Mouse (Mus musculus): Measurements from ENCODE around the gene Neurl4. TPM values are rescaled to one million over a fixed set of nuclear protein-coding genes. Genes with fewer than 3 reads are reported as not detected.
A peak's percentile ranks its signal among the peaks of the same experiment; 100 is the strongest.
"Not testable (repeated sequence)": the region's sequence is repeated elsewhere in the genome, so short reads cannot be mapped to it uniquely, and the experiment has no call there.

The Neurl4 gene
- polyA plus RNA-seq, 2 experiments, result 2.5 to 20.5 TPM

GRCm38 (mm10) chr11:69914917-69915430, 14.1 kb downstream of the Neurl4 start:
- ATAC-seq (ENCODE audit: insufficient read depth) (no peak), DNase-seq (ENCODE audit: low read depth in 3 of 3, low spot score in 3 of 3) (no peak)
- H3K4me3 ChIP-seq (ENCODE audit: insufficient read depth in 1 of 2, low read depth in 2 of 2, low read length in 2 of 2), result peak overlapping the region; percentile 82 to 90
- no peaks in the 10 kb centered on the region for H3K27me3 ChIP-seq (ENCODE audit: control insufficient read depth, insufficient read depth, low read length)
- H3K9me3 ChIP-seq (ENCODE audit: control insufficient read depth, low read length), result no peaks in the 10 kb centered on the region
- H3K9ac ChIP-seq (replicated peaks), result peak overlapping the region; percentile 92
- H3K36me3 ChIP-seq (replicated peaks; ENCODE audit: control insufficient read depth, insufficient read depth, low read depth), result peaks cover 69% of the 10 kb centered on the region
- H3K4me2 ChIP-seq (ENCODE audit: low read depth), result peak overlapping the region; percentile 100
- H3K27ac ChIP-seq, result peak overlapping the region; percentile 95
- H3K4me1 ChIP-seq (replicated peaks; ENCODE audit: control insufficient read depth in 2 of 2, insufficient read depth in 2 of 2, low read length in 1 of 2), result peaks cover 36 to 51% of the 10 kb centered on the region in 2 experiments
- TF ChIP-seq CTCF (IDR thresholded peaks at IDR 0.05; ENCODE audit: low read depth) (no peak), EP300 (IDR thresholded peaks at IDR 0.05; ENCODE audit: low read depth) (no peak)
- 18% methylated on average over 9 of the region's 9 CpGs for WGBS (ENCODE audit: insufficient replicate concordance)

- peak overlapping the region; percentile 92 for H3K9ac ChIP-seq (replicated peaks)
- H3K36me3 ChIP-seq (replicated peaks; ENCODE audit: control insufficient read depth, insufficient read depth, low read depth), result peaks cover 61% of the 10 kb centered on the region
- 13% methylated on average over 5 of the region's 5 CpGs for WGBS (ENCODE audit: insufficient replicate concordance)
- peak overlapping the region; percentile 82 to 90 for H3K4me3 ChIP-seq (ENCODE audit: insufficient read depth in 1 of 2, low read depth in 2 of 2, low read length in 2 of 2)
- peak; percentile 63 for TF ChIP-seq CTCF (IDR thresholded peaks at IDR 0.05; ENCODE audit: low read depth)
- peak; percentile 92 for TF ChIP-seq EP300 (IDR thresholded peaks at IDR 0.05; ENCODE audit: low read depth)
- no peaks in the 10 kb centered on the region for H3K9me3 ChIP-seq (ENCODE audit: control insufficient read depth, low read length)
- DNase-seq (ENCODE audit: low read depth in 3 of 3, low spot score in 3 of 3), result peak; percentile 82 to 90 (median 87)
- peak overlapping the region; percentile 95 for H3K27ac ChIP-seq
- peaks cover 36 to 51% of the 10 kb centered on the region in 2 experiments for H3K4me1 ChIP-seq (replicated peaks; ENCODE audit: control insufficient read depth in 2 of 2, insufficient read depth in 2 of 2, low read length in 1 of 2)
- peak overlapping the region; percentile 100 for H3K4me2 ChIP-seq (ENCODE audit: low read depth)
- ATAC-seq (ENCODE audit: insufficient read depth), result peak; percentile 58
- no peaks in the 10 kb centered on the region for H3K27me3 ChIP-seq (ENCODE audit: control insufficient read depth, insufficient read depth, low read length)
These were observed 15.1 kb downstream of the Neurl4 start for GRCm38 (mm10) chr11:69915667-69916627.

GRCm38 (mm10) chr11:69916652-69917378, 15.9 kb downstream of the Neurl4 start:
- WGBS (ENCODE audit: insufficient replicate concordance), result 19% methylated on average over 7 of the region's 7 CpGs
- Histone ChIP-seq H3K4me2 (ENCODE audit: low read depth) (peak overlapping the region; percentile 100), H3K36me3 (replicated peaks; ENCODE audit: control insufficient read depth, insufficient read depth, low read depth) (peaks cover 54% of the 10 kb centered on the region), H3K9ac (replicated peaks) (peak overlapping the region; percentile 92), H3K27ac (peak overlapping the region; percentile 95), H3K4me1 (replicated peaks; ENCODE audit: control insufficient read depth in 2 of 2, insufficient read depth in 2 of 2, low read length in 1 of 2) (peaks cover 36 to 51% of the 10 kb centered on the region in 2 experiments), H3K4me3 (ENCODE audit: insufficient read depth in 1 of 2, low read depth in 2 of 2, low read length in 2 of 2) (peak overlapping the region; percentile 40 to 82)
- not testable (repeated sequence) for ATAC-seq (ENCODE audit: insufficient read depth); H3K9me3 ChIP-seq (ENCODE audit: control insufficient read depth, low read length); H3K27me3 ChIP-seq (ENCODE audit: control insufficient read depth, insufficient read depth, low read length); DNase-seq (ENCODE audit: low read depth in 3 of 3, low spot score in 3 of 3)

GRCm38 (mm10) chr11:69917379-69917948, 16.6 kb downstream of the Neurl4 start:
- Histone ChIP-seq H3K9me3 (ENCODE audit: control insufficient read depth, low read length) (no peaks in the 10 kb centered on the region), H3K27ac (peak overlapping the region; percentile 95), H3K4me3 (ENCODE audit: insufficient read depth in 1 of 2, low read depth in 2 of 2, low read length in 2 of 2) (peak overlapping the region in 1 of 2 experiments; percentile 82; a peak in 3 of 4 replicates), H3K4me2 (ENCODE audit: low read depth) (peak overlapping the region; percentile 100), H3K36me3 (replicated peaks; ENCODE audit: control insufficient read depth, insufficient read depth, low read depth) (peaks cover 48% of the 10 kb centered on the region), H3K27me3 (ENCODE audit: control insufficient read depth, insufficient read depth, low read length) (no peaks in the 10 kb centered on the region), H3K9ac (replicated peaks) (no peak overlapping the region), H3K4me1 (replicated peaks; ENCODE audit: control insufficient read depth in 2 of 2, insufficient read depth in 2 of 2, low read length in 1 of 2) (peaks cover 41 to 54% of the 10 kb centered on the region in 2 experiments)
- no peak for DNase-seq (ENCODE audit: low read depth in 3 of 3, low spot score in 3 of 3)
- no peak for ATAC-seq (ENCODE audit: insufficient read depth)
- 62% methylated on average over 8 of the region's 8 CpGs for WGBS (ENCODE audit: insufficient replicate concordance)
- TF ChIP-seq CTCF (IDR thresholded peaks at IDR 0.05; ENCODE audit: low read depth), result no peak
- no peak for TF ChIP-seq EP300 (IDR thresholded peaks at IDR 0.05; ENCODE audit: low read depth)

Data from liver, embryonic 14.5 days (tissue).